Mouse (Mus musculus) bone marrow, adult 2 months (tissue): ENCODE measurements at regions not wholly inside any gene's neighbourhood (a gene's known extent, or its start where the extent isn't known, plus 50 kb on each side); places are given as distances from the start of the nearest gene placed in this dataset.

Experiments used
- H3K27ac ChIP-seq: fragments of 200-500 bp; 2 replicates; pipeline ENCODE4 v1.5.1; 2012; ENCODE audit warnings: low read depth, mild to moderate bottlenecking, control low read depth, inconsistent platforms, low read length; ENCODE audit not compliant: control insufficient read depth, poor library complexity, insufficient read depth
- H3K4me1 ChIP-seq: fragments of 200-500 bp; 2 replicates; pipeline ENCODE4 v1.6.1; 2011; ENCODE audit warnings: low read length; ENCODE audit not compliant: control insufficient read depth, insufficient read depth
- H3K4me3 ChIP-seq: fragments of 200-500 bp; replicated peaks from 2 replicates; pipeline ENCODE3; 2011; ENCODE audit warnings: mild to moderate bottlenecking, low read depth, low read length, control low read depth; ENCODE audit not compliant: control insufficient read depth
- CTCF ChIP-seq: fragments of 200-500 bp; IDR thresholded peaks from 2 replicates; pipeline ENCODE4 v1.5.1; 2011; ENCODE audit warnings: low read length, control low read depth; ENCODE audit not compliant: control insufficient read depth, insufficient read depth
- POLR2A ChIP-seq: fragments of 200-500 bp; IDR thresholded peaks from 2 replicates; pipeline ENCODE4 v1.6.1; 2011; ENCODE audit warnings: low read depth, mild to moderate bottlenecking, control low read depth, low read length, borderline replicate concordance; ENCODE audit not compliant: control insufficient read depth
- WGBS: fragments of 180-500 bp; shearing (Covaris S2); methylation state at CpG from one replicate; pipeline ENCODE4 v1.1.7; 2018; 5-methylcytosine and 5-hydroxymethylcytosine counted together

- no peaks in the 10 kb centered on the region for H3K4me1 ChIP-seq
- H3K27ac ChIP-seq = no peak overlapping the region
- H3K4me3 ChIP-seq = no peak overlapping the region
- no peak for TF ChIP-seq CTCF
- no peak for TF ChIP-seq POLR2A
- 78% methylated on average over 12 of the region's 12 CpGs for WGBS
Measured at GRCm38 (mm10) chr17:14518216-14518615, 175.8 kb downstream of the Thbs2 start.

- WGBS = 72% methylated on average over 5 of the region's 5 CpGs
- no peak overlapping the region for H3K27ac ChIP-seq
- TF ChIP-seq CTCF = no peak
- TF ChIP-seq POLR2A = no peak
- H3K4me3 ChIP-seq = no peak overlapping the region
- no peaks in the 10 kb centered on the region for H3K4me1 ChIP-seq
Measured at GRCm38 (mm10) chr17:14517368-14517767, 176.7 kb downstream of the Thbs2 start.

GRCm38 (mm10) chr17:14516097-14516496, 177.9 kb downstream of the Thbs2 start:
- Histone ChIP-seq H3K4me3 (no peak overlapping the region), H3K4me1 (no peaks in the 10 kb centered on the region)
- 32% methylated on average over 8 of the region's 8 CpGs for WGBS

GRCm38 (mm10) chr17:14513454-14513853, 180.6 kb downstream of the Thbs2 start:
- TF ChIP-seq POLR2A (no peak), CTCF (no peak)
- WGBS = 57% methylated on average over 4 of the region's 4 CpGs

More at GRCm38 (mm10) chr17:14516097-14516496, 177.9 kb downstream of the Thbs2 start:
- TF ChIP-seq POLR2A = no peak
- TF ChIP-seq CTCF = no peak
- H3K27ac ChIP-seq = no peak overlapping the region

GRCm38 (mm10) chr17:14510486-14510885, 183.5 kb downstream of the Thbs2 start:
- no peak overlapping the region for H3K27ac ChIP-seq
- TF ChIP-seq POLR2A (no peak), CTCF (no peak)
- H3K4me1 ChIP-seq = no peaks in the 10 kb centered on the region
- no peak overlapping the region for H3K4me3 ChIP-seq
- WGBS = 77% methylated on average over 6 of the region's 6 CpGs

More at GRCm38 (mm10) chr17:14513454-14513853, 180.6 kb downstream of the Thbs2 start:
- Histone ChIP-seq H3K4me3 (no peak overlapping the region), H3K4me1 (no peaks in the 10 kb centered on the region), H3K27ac (no peak overlapping the region)

GRCm38 (mm10) chr17:14507111-14507510, 186.9 kb downstream of the Thbs2 start:
- TF ChIP-seq CTCF (no peak), POLR2A (no peak)
- 64% methylated on average over 3 of the region's 3 CpGs for WGBS
- Histone ChIP-seq H3K4me1 (no peaks in the 10 kb centered on the region), H3K4me3 (no peak overlapping the region), H3K27ac (no peak overlapping the region)

GRCm38 (mm10) chr17:14506123-14506522, 187.9 kb downstream of the Thbs2 start:
- Histone ChIP-seq H3K4me1 (no peaks in the 10 kb centered on the region), H3K27ac (no peak overlapping the region), H3K4me3 (no peak overlapping the region)
- TF ChIP-seq CTCF (no peak), POLR2A (no peak)

GRCm38 (mm10) chr17:14505415-14505814, 188.6 kb downstream of the Thbs2 start:
- 77% methylated on average over 4 of the region's 4 CpGs for WGBS
- no peak overlapping the region for H3K27ac ChIP-seq
- no peak overlapping the region for H3K4me3 ChIP-seq
- no peaks in the 10 kb centered on the region for H3K4me1 ChIP-seq
- TF ChIP-seq CTCF (no peak), POLR2A (no peak)

- H3K4me1 ChIP-seq = no peaks in the 10 kb centered on the region
- H3K4me3 ChIP-seq = no peak overlapping the region
- WGBS = 73% methylated on average over 1 of the region's 1 CpGs
- no peak overlapping the region for H3K27ac ChIP-seq
- TF ChIP-seq CTCF (no peak), POLR2A (no peak)
Measured at GRCm38 (mm10) chr17:14503670-14504069, 190.4 kb downstream of the Thbs2 start.

GRCm38 (mm10) chr17:14501341-14501740, 192.7 kb downstream of the Thbs2 start:
- no peak overlapping the region for H3K4me3 ChIP-seq
- WGBS = 79% methylated on average over 2 of the region's 2 CpGs
- no peak overlapping the region for H3K27ac ChIP-seq
- TF ChIP-seq CTCF (no peak), POLR2A (no peak)
- no peaks in the 10 kb centered on the region for H3K4me1 ChIP-seq
